In genomic region chr3:92153322-92153721, GRCm38 (mm10) we compare ENCODE assay signal across 7 mouse cellular contexts. TPM values are rescaled to one million over a fixed set of nuclear protein-coding genes. Genes with fewer than 3 reads are reported as not detected.
A peak's percentile ranks its signal among the peaks of the same experiment; 100 is the strongest.
DNase-seq lines count a peak whose midpoint lies in the region; ATAC-seq lines count a peak whose summit lies in the region.

No protein-coding gene starts in this region.

- H3K4me1 ChIP-seq in neural tube, embryonic 15.5 days: no peaks in the 10 kb centered on the region
- H3K4me1 ChIP-seq in intestine, embryonic 15.5 days (replicated peaks): no peaks in the 10 kb centered on the region
- no peaks in the 10 kb centered on the region for H3K4me1 ChIP-seq in limb, embryonic 11.5 days (ENCODE audit: control insufficient read depth, insufficient read depth, low read length)

- no peaks in the 10 kb centered on the region for H3K9me3 ChIP-seq in neural tube, embryonic 15.5 days (replicated peaks)
- no peaks in the 10 kb centered on the region for H3K9me3 ChIP-seq in intestine, embryonic 15.5 days
- no peaks in the 10 kb centered on the region for H3K9me3 ChIP-seq in limb, embryonic 11.5 days (ENCODE audit: control insufficient read depth, low read length)

- H3K27ac ChIP-seq in neural tube, embryonic 15.5 days (replicated peaks): no peak overlapping the region
- no peak overlapping the region for H3K27ac ChIP-seq in intestine, embryonic 15.5 days
- H3K27ac ChIP-seq in limb, embryonic 11.5 days (replicated peaks; ENCODE audit: low read depth, low read length): no peak overlapping the region

- H3K36me3 ChIP-seq in neural tube, embryonic 15.5 days: no peaks in the 10 kb centered on the region
- H3K36me3 ChIP-seq in intestine, embryonic 15.5 days: no peaks in the 10 kb centered on the region
- H3K36me3 ChIP-seq in limb, embryonic 11.5 days (ENCODE audit: control insufficient read depth, insufficient read depth, low read length): no peaks in the 10 kb centered on the region

- H3K4me3 ChIP-seq in neural tube, embryonic 15.5 days (replicated peaks): no peak overlapping the region
- no peak overlapping the region for H3K4me3 ChIP-seq in intestine, embryonic 15.5 days (replicated peaks)
- no peak overlapping the region for H3K4me3 ChIP-seq in limb, embryonic 11.5 days (ENCODE audit: low read depth, low read length)

- peak; percentile 57 for DNase-seq in neural tube, embryonic 10.5 days (ENCODE audit: extremely low spot score, low spot score)
- DNase-seq in adipocyte (ENCODE audit: low spot score): peak; percentile 76
- DNase-seq in embryo, embryonic 11 days: peak; percentile 69
- peak; percentile 77 for DNase-seq in limb, embryonic 11.5 days (ENCODE audit: low spot score)
- DNase-seq in right cerebral cortex, postnatal 36 days (ENCODE audit: low spot score in 2 of 2): peak; percentile 9

- no peak overlapping the region for H3K4me2 ChIP-seq in neural tube, embryonic 15.5 days
- H3K4me2 ChIP-seq in intestine, embryonic 15.5 days (replicated peaks): no peak overlapping the region
- H3K4me2 ChIP-seq in limb, embryonic 11.5 days (ENCODE audit: low read depth, severe bottlenecking): no peak overlapping the region

- ATAC-seq in neural tube, embryonic 15.5 days (ENCODE audit: low FRiP score): no peak
- peak; percentile 40; the same call in 1 of the 2 replicates for ATAC-seq in intestine, embryonic 15.5 days
- ATAC-seq in limb, embryonic 11.5 days (ENCODE audit: insufficient number of reproducible peaks, low FRiP score, low TSS enrichment, low read depth): no peak

- no peak overlapping the region for H3K9ac ChIP-seq in neural tube, embryonic 15.5 days (replicated peaks)
- H3K9ac ChIP-seq in intestine, embryonic 15.5 days: no peak overlapping the region
- H3K9ac ChIP-seq in limb, embryonic 11.5 days (ENCODE audit: low read length): no peak overlapping the region

- H3K27me3 ChIP-seq in neural tube, embryonic 15.5 days (replicated peaks): no peaks in the 10 kb centered on the region
- H3K27me3 ChIP-seq in intestine, embryonic 15.5 days (replicated peaks): no peaks in the 10 kb centered on the region
- H3K27me3 ChIP-seq in limb, embryonic 11.5 days (ENCODE audit: control insufficient read depth, insufficient read depth, low read length): no peaks in the 10 kb centered on the region

RNA-seq across cellular contexts. Expression of gene Lelp1, which starts 10.8 kb away (rescaled TPM):
- not detected in 2 replicates for polyA plus RNA-seq in neural tube, embryonic 15.5 days (2015; fragmentation: Nextera tagmentation; extraction: Ambion mirVana)
- polyA plus RNA-seq in intestine, embryonic 15.5 days (2015; fragmentation: Nextera tagmentation; extraction: Ambion mirVana): not detected in 2 replicates
- polyA plus RNA-seq in limb, embryonic 11.5 days (2014; fragmentation: Nextera tagmentation; extraction: Ambion mirVana): not detected in 2 replicates

RNA-seq across cellular contexts. Expression of gene Prr9, which starts 29.6 kb away (rescaled TPM):
- not detected in 2 replicates for polyA plus RNA-seq in neural tube, embryonic 15.5 days (2015; fragmentation: Nextera tagmentation; extraction: Ambion mirVana)
- polyA plus RNA-seq in intestine, embryonic 15.5 days (2015; fragmentation: Nextera tagmentation; extraction: Ambion mirVana): not detected in 2 replicates
- polyA plus RNA-seq in limb, embryonic 11.5 days (2014; fragmentation: Nextera tagmentation; extraction: Ambion mirVana): not detected in 2 replicates

Comparison
In these comparisons a context has a peak if more than half of its experiments do, and no peak if none do; other contexts are left out.
1. DNase-seq: peak in every context shown above with its lines; median percentile 77 in limb, embryonic 11.5 days; 76 in adipocyte; 69 in embryo, embryonic 11 days; 57 in neural tube, embryonic 10.5 days; 9 in right cerebral cortex, postnatal 36 days.